Mouse (Mus musculus): Measurements from ENCODE around the gene Slc38a7.

GRCm38 (mm10) chr8:95879823-95880222, 26.5 kb upstream of the Slc38a7 start:
- TF ChIP-seq CTCF (IDR thresholded peaks at IDR 0.05; ENCODE audit: extremely low read depth, insufficient read depth, insufficient read length, insufficient replicate concordance) (no peak), POLR2A (IDR thresholded peaks at IDR 0.05; ENCODE audit: low read depth, low read length) (no peak)
